Mouse (Mus musculus) midbrain, embryonic 15.5 days (tissue): ENCODE data around the gene Gm11758. TPM values are rescaled to one million over a fixed set of nuclear protein-coding genes. Genes with fewer than 3 reads are reported as not detected.
"Not testable (repeated sequence)": the region's sequence is repeated elsewhere in the genome, so short reads cannot be mapped to it uniquely, and the experiment has no call there.

ENCODE experiments used
- ATAC-seq: fragments of 200-750 bp; cut with Nextera tagmentation; replicated peaks from 2 replicates; pipeline ENCODE4 v1.8.0; 2017; ENCODE audit warnings: moderate TSS enrichment
- H3K27ac ChIP-seq: fragments of 300-500 bp; sonication (generic); 2 replicates; pipeline ENCODE4 v1.5.1; 2015; ENCODE audit warnings: mild to moderate bottlenecking, inconsistent platforms
- H3K27me3 ChIP-seq: fragments of 300-500 bp; sonication (generic); replicated peaks from 2 replicates; pipeline ENCODE4 v1.6.1; 2015; ENCODE audit warnings: inconsistent platforms
- H3K36me3 ChIP-seq: fragments of 300-500 bp; sonication (generic); replicated peaks from 2 replicates; pipeline ENCODE4 v1.6.1; 2015; ENCODE audit warnings: inconsistent platforms
- H3K4me1 ChIP-seq: fragments of 300-500 bp; sonication (generic); 2 replicates; pipeline ENCODE4 v1.6.1; 2015; ENCODE audit warnings: inconsistent platforms
- H3K4me2 ChIP-seq: fragments of 300-500 bp; sonication (generic); 2 replicates; pipeline ENCODE4 v1.6.1; 2015; ENCODE audit warnings: inconsistent platforms, mild to moderate bottlenecking, moderate library complexity
- H3K4me3 ChIP-seq: fragments of 300-500 bp; sonication (generic); 2 replicates; pipeline ENCODE4 v1.5.1; 2015; ENCODE audit warnings: mild to moderate bottlenecking, inconsistent platforms
- H3K9ac ChIP-seq: fragments of 300-500 bp; sonication (generic); 2 replicates; pipeline ENCODE4 v1.6.1; 2015; ENCODE audit warnings: mild to moderate bottlenecking, inconsistent platforms
- H3K9me3 ChIP-seq: fragments of 300-500 bp; sonication (generic); 2 replicates; pipeline ENCODE4 v1.6.1; 2016; ENCODE audit warnings: inconsistent platforms
- WGBS: fragments of 180-500 bp; shearing (Covaris S2); methylation state at CpG from one replicate; pipeline ENCODE4 v1.1.7; 2015; ENCODE audit warnings: mixed read lengths; 5-methylcytosine and 5-hydroxymethylcytosine counted together
- polyA plus RNA-seq: library from polyadenylated mRNA; unstranded; fragments of >200 nt; fragmentation: Nextera tagmentation; extraction: Ambion mirVana; gene quantifications from 2 replicates; pipeline ENCODE4 v1.2.1, GENCODE M21; 2015

The Gm11758 gene
- not detected in 2 replicates for polyA plus RNA-seq

DNA sequence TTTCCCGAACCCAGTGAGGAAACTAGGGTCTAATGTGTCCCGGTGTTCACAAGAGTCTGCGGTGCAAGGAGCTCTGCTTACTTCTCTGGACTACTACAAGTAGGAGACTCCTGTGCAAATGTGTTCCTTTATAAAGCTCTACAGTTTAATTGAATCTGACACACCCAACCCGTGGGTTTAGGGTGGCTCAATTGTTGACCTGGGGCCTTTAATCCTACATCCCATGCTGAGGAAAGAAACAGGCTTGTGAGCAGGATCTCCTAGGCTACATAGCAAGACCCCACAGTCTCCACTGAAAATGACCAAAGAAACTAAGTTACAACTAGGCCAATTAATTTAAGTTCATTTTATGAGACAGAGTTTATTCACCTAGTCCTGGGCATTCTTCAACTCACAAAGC is at the start of gene Gm11758:
Gene Gm11758, minus strand, starts transcription at position 101 of the 400 bp plus-strand sequence.
- not testable (repeated sequence) for ATAC-seq, H3K4me1 ChIP-seq, H3K9ac ChIP-seq, H3K27ac ChIP-seq, H3K9me3 ChIP-seq, H3K27me3 ChIP-seq, H3K36me3 ChIP-seq, H3K4me3 ChIP-seq, H3K4me2 ChIP-seq
- no CpG with 5 or more reads among the region's 4 CpGs for WGBS

GRCm38 (mm10) chr4:73920660-73921059 is 44.6 kb upstream of the Gm11758 start, which contains the start of gene Gm11756:
Gm11756 (minus strand) TSS chr4:73920760.
- H3K36me3 ChIP-seq, H3K9ac ChIP-seq, H3K27ac ChIP-seq, H3K4me3 ChIP-seq, H3K27me3 ChIP-seq, ATAC-seq, H3K9me3 ChIP-seq, H3K4me2 ChIP-seq, H3K4me1 ChIP-seq: not testable (repeated sequence)
- 88% methylated on average over 6 of the region's 6 CpGs for WGBS

DNA sequence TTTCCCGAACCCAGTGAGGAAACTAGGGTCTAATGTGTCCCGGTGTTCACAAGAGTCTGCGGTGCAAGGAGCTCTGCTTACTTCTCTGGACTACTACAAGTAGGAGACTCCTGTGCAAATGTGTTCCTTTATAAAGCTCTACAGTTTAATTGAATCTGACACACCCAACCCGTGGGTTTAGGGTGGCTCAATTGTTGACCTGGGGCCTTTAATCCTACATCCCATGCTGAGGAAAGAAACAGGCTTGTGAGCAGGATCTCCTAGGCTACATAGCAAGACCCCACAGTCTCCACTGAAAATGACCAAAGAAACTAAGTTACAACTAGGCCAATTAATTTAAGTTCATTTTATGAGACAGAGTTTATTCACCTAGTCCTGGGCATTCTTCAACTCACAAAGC is 29.8 kb upstream of the Gm11758 start, which contains the start of gene Gm13871:
Gene Gm13871, minus strand, starts transcription at position 101 of the 400 bp plus-strand sequence.
- not testable (repeated sequence) for H3K4me1 ChIP-seq, H3K4me2 ChIP-seq, H3K9ac ChIP-seq, H3K27me3 ChIP-seq, ATAC-seq, H3K36me3 ChIP-seq, H3K27ac ChIP-seq, H3K9me3 ChIP-seq, H3K4me3 ChIP-seq
- WGBS = no CpG with 5 or more reads among the region's 4 CpGs

- H3K9me3 ChIP-seq, H3K27ac ChIP-seq, H3K27me3 ChIP-seq, H3K9ac ChIP-seq, H3K4me1 ChIP-seq, H3K4me2 ChIP-seq, H3K4me3 ChIP-seq, H3K36me3 ChIP-seq, ATAC-seq: not testable (repeated sequence)
- WGBS = no CpG with 5 or more reads among the region's 4 CpGs
Measured at GRCm38 (mm10) chr4:73891012-73891411, 14.9 kb upstream of the Gm11758 start, which contains the start of gene Gm11757. Gm11757 (minus strand) TSS chr4:73891112.

DNA sequence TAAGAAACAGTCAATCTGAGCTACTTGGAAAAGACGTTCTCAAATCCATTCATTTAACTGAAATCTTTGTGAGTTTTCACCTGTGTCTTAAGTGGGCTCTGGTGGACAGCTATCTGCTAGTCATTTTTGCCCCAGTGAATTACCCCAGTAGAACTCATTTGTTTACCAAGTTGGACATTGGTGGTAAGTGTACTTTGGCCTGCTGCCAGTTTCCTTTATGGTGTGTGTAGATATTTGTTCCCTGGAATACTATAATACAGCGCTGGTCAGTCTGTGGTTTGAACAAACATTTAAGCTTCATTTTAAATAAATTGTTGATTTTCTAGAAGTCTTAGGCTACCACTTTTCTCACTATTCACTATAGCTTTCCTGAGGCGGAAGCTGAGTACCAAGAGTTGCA is 49.5 kb downstream of the Gm11758 start:
- no peak overlapping the region for H3K4me3 ChIP-seq
- WGBS = 81% methylated on average over 3 of the region's 3 CpGs
- no peaks in the 10 kb centered on the region for H3K36me3 ChIP-seq
- H3K9me3 ChIP-seq = no peaks in the 10 kb centered on the region
- H3K4me1 ChIP-seq = no peaks in the 10 kb centered on the region
- no peak for ATAC-seq
- H3K9ac ChIP-seq = no peak overlapping the region
- no peaks in the 10 kb centered on the region for H3K27me3 ChIP-seq
- no peak overlapping the region for H3K27ac ChIP-seq
- H3K4me2 ChIP-seq = no peak overlapping the region

Other genes starting within 250 kb of the Gm11758 start
- not detected in 2 replicates for gene Gm11236, start 238.1 kb downstream of the Gm11758 start, polyA plus RNA-seq
- gene Gm11239, start 207.9 kb downstream of the Gm11758 start, polyA plus RNA-seq = not detected in 2 replicates
- gene Gm428, start 192.8 kb downstream of the Gm11758 start, polyA plus RNA-seq = not detected in 2 replicates
- gene Rasef, start 85.3 kb downstream of the Gm11758 start, polyA plus RNA-seq = 0.28 and 0.54 TPM in 2 replicates
- gene Gm11757, start 14.8 kb upstream of the Gm11758 start, polyA plus RNA-seq = not detected in 2 replicates
- not detected in 2 replicates for gene Gm13871, start 29.7 kb upstream of the Gm11758 start, polyA plus RNA-seq
- gene Gm11756, start 44.5 kb upstream of the Gm11758 start, polyA plus RNA-seq = not detected in 2 replicates
- not detected in 2 replicates for gene 2310002L09Rik, start 74.6 kb upstream of the Gm11758 start, polyA plus RNA-seq
- gene Frmd3, start 137.2 kb upstream of the Gm11758 start, polyA plus RNA-seq = 33.9 and 37.3 TPM in 2 replicates